Mouse (Mus musculus): ENCODE data around the gene H3f3b.

DNA sequence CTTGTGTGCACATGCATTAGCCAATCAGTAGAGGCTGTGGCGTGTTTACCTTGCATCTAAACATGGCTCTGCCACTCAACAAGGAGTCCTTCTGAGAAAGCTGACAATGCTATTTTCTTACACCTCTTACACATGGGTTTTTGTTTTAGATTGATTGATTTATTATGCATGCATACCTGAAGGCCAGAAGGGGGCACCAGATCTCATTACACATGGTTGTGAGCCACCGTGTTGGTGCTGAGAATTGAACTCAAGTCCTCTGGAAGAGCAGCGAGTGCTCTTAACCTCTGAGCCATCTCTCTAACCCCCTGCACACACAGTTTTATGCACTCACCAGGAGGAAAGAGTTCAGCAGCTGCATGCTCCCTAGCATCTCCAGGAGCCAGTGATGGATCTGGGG lies 24.9 kb downstream of the H3f3b start:
- TF ChIP-seq CTCF (IDR thresholded peaks at IDR 0.05; ENCODE audit: extremely low read depth, insufficient read length, insufficient replicate concordance, low read depth, low read length) (no peak), POLR2A (IDR thresholded peaks at IDR 0.05; ENCODE audit: low read depth, low read length) (no peak)
